Mouse (Mus musculus): ENCODE measurements around the gene Ccl25. TPM values are rescaled to one million over a fixed set of nuclear protein-coding genes. Genes with fewer than 3 reads are reported as not detected.
"Not testable (repeated sequence)": the region's sequence is repeated elsewhere in the genome, so short reads cannot be mapped to it uniquely, and the experiment has no call there.

The Ccl25 gene
- polyA plus RNA-seq, 1 experiment from 2014 or later = 24.4 TPM

DNA sequence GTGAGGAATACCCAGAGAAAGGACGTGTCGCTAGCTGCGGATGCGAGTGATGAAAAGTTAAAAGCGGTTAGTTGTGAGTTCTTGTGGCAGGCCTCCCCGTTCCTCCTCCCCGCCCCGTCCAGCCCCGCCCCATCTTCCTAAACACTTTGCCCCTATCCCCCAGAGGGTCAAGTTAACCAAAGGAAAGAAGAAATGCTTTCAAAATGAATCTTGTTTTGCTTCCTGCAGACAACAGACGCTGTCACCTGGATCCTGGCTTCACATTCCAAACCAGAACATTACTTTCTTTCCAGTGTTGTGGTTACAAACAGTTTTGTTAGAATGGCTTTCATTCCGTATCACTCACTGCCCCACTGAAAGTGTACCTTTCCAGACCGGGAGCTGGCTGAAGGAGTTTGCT lies 23.3 kb downstream of the Ccl25 start:
- H3K27ac ChIP-seq (replicated peaks) = no peak overlapping the region
- H3K4me3 ChIP-seq = peak overlapping the region; percentile 25; the same call in 1 of the 2 replicates
- no peaks in the 10 kb centered on the region for H3K9me3 ChIP-seq
- no peaks in the 10 kb centered on the region for H3K27me3 ChIP-seq (replicated peaks; ENCODE audit: low read depth, poor library complexity, severe bottlenecking)
- H3K36me3 ChIP-seq (replicated peaks) = no peaks in the 10 kb centered on the region
- WGBS = 31% methylated on average over 12 of the region's 12 CpGs
- H3K4me1 ChIP-seq = peaks cover 5% of the 10 kb centered on the region
- DNase-seq (ENCODE audit: low spot score) = no peak

DNA sequence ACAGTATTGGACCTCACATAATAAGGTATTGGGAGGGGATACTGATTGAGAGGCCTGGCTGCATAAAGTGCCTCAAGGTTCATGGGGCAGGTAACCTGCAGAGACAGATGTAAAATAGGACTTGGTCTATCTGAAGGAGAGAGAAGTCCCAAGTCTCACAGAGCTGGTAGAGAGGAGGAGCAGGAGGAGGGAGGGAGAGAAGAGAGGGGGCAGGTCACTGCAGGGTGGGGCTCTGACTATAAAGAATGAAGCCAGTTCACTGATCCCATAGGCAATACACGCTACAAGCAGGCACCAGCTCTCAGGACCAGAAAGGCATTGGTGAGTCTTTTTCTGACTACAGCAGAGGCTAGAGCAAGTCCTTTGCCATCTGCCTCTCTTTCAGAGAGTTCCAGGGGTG lies 24.3 kb downstream of the Ccl25 start:
- Histone ChIP-seq H3K9me3 (no peaks in the 10 kb centered on the region), H3K36me3 (replicated peaks) (no peaks in the 10 kb centered on the region), H3K27ac (replicated peaks) (no peak overlapping the region), H3K4me3 (no peak overlapping the region), H3K4me1 (peaks cover 5% of the 10 kb centered on the region), H3K27me3 (replicated peaks; ENCODE audit: low read depth, poor library complexity, severe bottlenecking) (no peaks in the 10 kb centered on the region)
- no peak for DNase-seq (ENCODE audit: low spot score)
- WGBS = 73% methylated on average over 1 of the region's 1 CpGs

DNA sequence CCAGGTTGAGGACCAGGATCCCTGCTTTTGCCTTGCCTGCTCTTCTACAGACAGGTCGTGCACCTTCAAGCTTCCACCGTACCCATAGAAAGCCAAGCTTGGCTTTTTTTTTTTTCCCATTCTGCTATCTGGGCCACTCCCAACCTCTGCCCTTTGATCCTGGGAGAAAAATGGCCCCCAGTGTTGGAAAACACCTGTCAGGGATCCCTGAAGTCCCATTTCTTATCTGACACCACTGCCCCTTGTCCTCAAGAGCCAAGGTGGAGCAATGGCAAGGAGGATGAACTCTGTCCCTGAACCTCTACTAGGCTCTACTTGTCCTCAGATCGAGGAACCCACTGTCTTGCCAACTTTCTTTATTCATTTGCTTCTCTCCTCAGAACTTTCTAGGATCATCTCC lies 25.6 kb downstream of the Ccl25 start:
- Histone ChIP-seq H3K27me3 (replicated peaks; ENCODE audit: low read depth, poor library complexity, severe bottlenecking) (no peaks in the 10 kb centered on the region), H3K27ac (replicated peaks) (no peak overlapping the region), H3K4me1 (peaks cover 5% of the 10 kb centered on the region), H3K9me3 (no peaks in the 10 kb centered on the region), H3K36me3 (replicated peaks) (no peaks in the 10 kb centered on the region), H3K4me3 (no peak overlapping the region)
- 88% methylated on average over 3 of the region's 3 CpGs for WGBS
- no peak for DNase-seq (ENCODE audit: low spot score)

DNA sequence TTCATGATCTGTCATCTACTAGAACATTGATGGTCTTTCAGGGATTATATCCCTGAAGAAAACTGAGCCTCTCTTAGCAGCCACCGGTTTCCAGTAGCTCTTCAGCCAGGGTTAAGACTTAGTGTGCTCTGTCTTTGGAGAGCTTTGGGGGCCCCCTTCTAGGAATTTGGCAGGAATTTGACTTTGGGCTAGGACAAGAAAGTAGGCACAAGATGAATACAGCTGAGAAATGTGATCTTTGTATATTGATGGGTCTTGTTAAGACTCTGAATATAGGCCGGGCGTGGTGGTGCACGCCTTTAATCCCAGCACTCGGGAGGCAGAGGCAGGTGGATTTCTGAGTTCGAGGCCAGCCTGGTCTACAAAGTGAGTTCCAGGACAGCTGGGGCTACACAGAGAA lies 27.6 kb downstream of the Ccl25 start:
- not testable (repeated sequence) for H3K4me1 ChIP-seq
- WGBS = 91% methylated on average over 6 of the region's 6 CpGs

DNA sequence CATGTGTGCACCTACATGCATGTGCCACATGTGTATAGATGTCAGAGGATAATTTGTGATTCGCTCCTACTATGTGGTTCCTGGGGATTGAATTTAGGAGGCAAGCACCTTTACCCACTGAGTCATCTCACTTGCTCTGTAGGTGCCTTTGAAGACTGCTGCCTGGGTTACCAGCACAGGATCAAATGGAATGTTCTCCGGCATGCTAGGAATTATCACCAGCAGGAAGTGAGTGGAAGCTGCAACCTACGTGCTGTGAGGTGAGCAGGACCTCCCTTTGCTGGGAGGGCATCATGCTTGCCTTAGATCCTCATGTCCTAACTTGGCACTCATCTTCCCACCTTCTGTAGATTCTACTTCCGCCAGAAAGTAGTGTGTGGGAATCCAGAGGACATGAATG lies 28.7 kb downstream of the Ccl25 start:
- no peak for DNase-seq (ENCODE audit: low spot score)
- H3K27me3 ChIP-seq (replicated peaks; ENCODE audit: low read depth, poor library complexity, severe bottlenecking) = no peaks in the 10 kb centered on the region
- 83% methylated on average over 4 of the region's 4 CpGs for WGBS
- no peaks in the 10 kb centered on the region for H3K36me3 ChIP-seq (replicated peaks)
- no peak overlapping the region for H3K4me3 ChIP-seq
- H3K4me1 ChIP-seq = no peaks in the 10 kb centered on the region
- no peaks in the 10 kb centered on the region for H3K9me3 ChIP-seq
- no peak overlapping the region for H3K27ac ChIP-seq (replicated peaks)

More for the DNA sequence above, 27.6 kb downstream of the Ccl25 start:
- H3K9me3 ChIP-seq; H3K4me3 ChIP-seq; H3K27me3 ChIP-seq (replicated peaks; ENCODE audit: low read depth, poor library complexity, severe bottlenecking); H3K27ac ChIP-seq (replicated peaks); DNase-seq (ENCODE audit: low spot score); H3K36me3 ChIP-seq (replicated peaks): not testable (repeated sequence)

DNA sequence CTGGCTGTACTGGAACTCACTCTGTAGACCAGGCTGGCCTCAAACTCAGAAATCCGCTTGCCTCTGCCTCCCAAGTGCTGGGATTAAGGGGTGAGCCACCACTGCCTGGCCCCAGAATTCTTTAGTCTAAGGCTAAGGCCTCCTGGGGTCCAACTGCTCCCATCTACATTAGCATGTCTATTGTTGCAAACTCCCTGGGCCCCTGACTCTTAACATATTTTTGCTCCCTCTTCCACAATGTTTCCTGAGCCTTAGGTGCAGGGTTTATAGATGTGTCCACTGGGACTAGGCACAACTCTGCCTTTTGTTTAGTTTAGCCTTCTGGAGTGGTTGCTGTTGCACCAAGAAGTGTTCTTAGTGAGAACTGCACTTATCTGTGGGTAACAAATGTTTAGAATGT lies 29.5 kb downstream of the Ccl25 start:
- DNase-seq (ENCODE audit: low spot score) = no peak
- no peaks in the 10 kb centered on the region for H3K36me3 ChIP-seq (replicated peaks)
- H3K4me1 ChIP-seq = no peaks in the 10 kb centered on the region
- no peak overlapping the region for H3K27ac ChIP-seq (replicated peaks)
- H3K27me3 ChIP-seq (replicated peaks; ENCODE audit: low read depth, poor library complexity, severe bottlenecking) = no peaks in the 10 kb centered on the region
- H3K9me3 ChIP-seq = no peaks in the 10 kb centered on the region
- H3K4me3 ChIP-seq = no peak overlapping the region
- WGBS = 71% methylated on average over 1 of the region's 1 CpGs

DNA sequence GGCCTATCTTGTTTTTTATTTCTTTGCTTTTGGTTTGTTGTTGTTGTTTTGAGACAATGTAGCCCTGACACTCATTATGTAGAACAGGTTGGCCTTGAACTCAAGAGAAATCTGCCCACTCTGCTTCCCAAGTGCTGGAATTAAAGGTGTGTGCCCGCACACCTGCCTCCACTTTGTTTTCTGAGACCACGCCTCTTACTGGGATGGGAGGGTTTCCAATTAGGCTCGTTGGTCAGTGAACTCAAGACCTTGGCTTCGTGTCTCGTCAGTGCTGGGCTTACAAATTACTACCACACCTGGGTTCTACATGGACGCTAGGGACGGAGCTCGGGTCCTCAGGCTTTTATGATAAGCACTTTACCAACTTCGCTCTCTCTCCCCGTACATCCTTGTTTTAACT lies 30.4 kb downstream of the Ccl25 start:
- H3K9me3 ChIP-seq = no peaks in the 10 kb centered on the region
- H3K27ac ChIP-seq (replicated peaks) = no peak overlapping the region
- 86% methylated on average over 10 of the region's 10 CpGs for WGBS
- H3K4me1 ChIP-seq = no peaks in the 10 kb centered on the region
- no peaks in the 10 kb centered on the region for H3K36me3 ChIP-seq (replicated peaks)
- no peaks in the 10 kb centered on the region for H3K27me3 ChIP-seq (replicated peaks; ENCODE audit: low read depth, poor library complexity, severe bottlenecking)
- DNase-seq (ENCODE audit: low spot score) = no peak
- no peak overlapping the region for H3K4me3 ChIP-seq

DNA sequence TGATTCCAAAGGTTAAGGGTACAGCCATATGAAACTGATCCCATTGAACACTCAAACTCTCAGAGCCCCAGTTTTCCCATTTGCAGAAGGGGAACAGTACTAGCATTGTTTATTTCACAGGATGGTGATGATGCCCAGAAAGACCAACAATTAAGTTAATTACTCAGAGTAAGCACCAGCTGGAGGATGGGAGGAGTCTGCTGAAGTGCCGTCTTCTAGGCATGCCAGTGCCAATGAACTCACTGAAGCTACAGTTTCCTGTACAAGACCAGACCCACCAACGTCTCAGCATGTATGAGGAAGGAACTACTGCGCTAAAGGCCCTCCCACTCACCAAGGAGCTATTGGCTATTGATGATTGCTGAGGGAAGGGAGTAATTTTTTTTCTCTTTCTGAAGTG lies 34.4 kb downstream of the Ccl25 start:
- WGBS = 62% methylated on average over 3 of the region's 3 CpGs
- Histone ChIP-seq H3K27me3 (replicated peaks; ENCODE audit: low read depth, poor library complexity, severe bottlenecking) (no peaks in the 10 kb centered on the region), H3K27ac (replicated peaks) (no peak overlapping the region), H3K4me1 (no peaks in the 10 kb centered on the region), H3K36me3 (replicated peaks) (no peaks in the 10 kb centered on the region), H3K4me3 (no peak overlapping the region), H3K9me3 (no peaks in the 10 kb centered on the region)
- no peak for DNase-seq (ENCODE audit: low spot score)

DNA sequence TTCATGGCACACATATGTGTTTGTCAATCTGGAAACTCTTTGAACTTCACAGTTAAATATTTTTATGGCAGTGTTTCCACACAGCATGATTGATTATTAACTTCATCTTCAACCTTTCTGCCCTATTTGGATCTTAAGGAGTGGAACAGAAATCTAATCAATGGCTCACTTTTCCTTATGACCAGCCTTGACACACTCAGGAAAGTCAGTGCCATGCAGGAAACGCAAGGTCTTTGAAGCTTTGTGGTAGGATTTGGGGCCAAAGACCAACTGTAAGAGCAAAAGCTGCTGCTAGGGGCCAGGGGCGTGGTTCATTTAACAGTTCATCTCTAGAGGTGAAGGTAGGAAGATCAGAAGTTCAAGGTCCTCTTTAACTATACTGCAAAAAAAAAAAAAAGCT lies 35.9 kb downstream of the Ccl25 start:
- Histone ChIP-seq H3K27ac (replicated peaks) (no peak overlapping the region), H3K4me3 (no peak overlapping the region), H3K27me3 (replicated peaks; ENCODE audit: low read depth, poor library complexity, severe bottlenecking) (no peaks in the 10 kb centered on the region), H3K36me3 (replicated peaks) (no peaks in the 10 kb centered on the region), H3K4me1 (no peaks in the 10 kb centered on the region), H3K9me3 (no peaks in the 10 kb centered on the region)
- WGBS = 84% methylated on average over 2 of the region's 2 CpGs
- DNase-seq (ENCODE audit: low spot score) = no peak

DNA sequence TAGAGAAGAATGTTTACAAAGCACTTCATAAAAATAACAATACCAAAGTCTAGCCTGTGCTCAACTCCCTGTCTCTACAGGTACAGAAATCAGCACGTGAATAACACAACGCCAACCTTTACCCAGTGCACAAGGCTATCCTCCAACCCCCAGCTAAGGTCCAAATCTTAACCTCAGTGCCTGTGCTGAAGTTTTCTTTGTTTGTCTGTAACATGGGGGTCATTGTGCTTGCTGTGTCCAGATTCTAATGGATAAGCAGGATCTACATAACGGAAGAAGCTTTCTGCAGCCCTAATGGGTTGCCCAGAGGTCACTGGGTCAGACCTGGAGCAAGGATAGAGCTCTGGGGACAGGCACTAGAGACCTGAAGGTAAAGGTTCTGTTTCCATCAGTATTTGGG lies 41.2 kb downstream of the Ccl25 start:
- Histone ChIP-seq H3K9me3 (no peaks in the 10 kb centered on the region; the same call in 1 of the 2 replicates), H3K27me3 (replicated peaks; ENCODE audit: low read depth, poor library complexity, severe bottlenecking) (no peaks in the 10 kb centered on the region), H3K27ac (replicated peaks) (no peak overlapping the region), H3K4me3 (no peak overlapping the region), H3K36me3 (replicated peaks) (no peaks in the 10 kb centered on the region), H3K4me1 (no peaks in the 10 kb centered on the region)
- whole genome bisulfite sequencing = 89% methylated on average over 3 of the region's 3 CpGs
- no peak for DNase-seq (ENCODE audit: low spot score)

DNA sequence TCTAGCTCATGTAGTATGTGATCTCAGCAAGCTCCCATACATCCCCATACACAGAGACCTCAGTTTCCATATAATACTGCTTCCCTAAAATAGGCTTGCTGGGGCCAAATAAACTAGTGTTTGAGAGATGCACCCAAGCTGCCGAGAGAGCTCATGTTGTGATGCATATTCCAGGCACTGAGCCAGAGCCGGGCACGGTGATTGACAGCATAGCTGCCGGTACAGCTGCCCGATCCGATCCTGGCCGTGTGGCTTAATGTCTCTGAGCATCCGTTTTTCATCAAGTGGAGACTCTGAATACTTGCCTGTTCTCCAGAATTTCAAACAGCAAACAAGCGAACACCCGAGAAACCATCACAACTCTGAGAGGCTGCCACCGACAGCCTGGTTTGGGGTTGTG lies 42.8 kb downstream of the Ccl25 start:
- DNase-seq (ENCODE audit: low spot score) = no peak
- no peak overlapping the region for H3K4me3 ChIP-seq
- no peak overlapping the region for H3K27ac ChIP-seq (replicated peaks)
- H3K9me3 ChIP-seq = no peaks in the 10 kb centered on the region; the same call in 1 of the 2 replicates
- no peaks in the 10 kb centered on the region for H3K27me3 ChIP-seq (replicated peaks; ENCODE audit: low read depth, poor library complexity, severe bottlenecking)
- no peaks in the 10 kb centered on the region for H3K4me1 ChIP-seq
- H3K36me3 ChIP-seq (replicated peaks) = no peaks in the 10 kb centered on the region
- 84% methylated on average over 11 of the region's 11 CpGs for WGBS

DNA sequence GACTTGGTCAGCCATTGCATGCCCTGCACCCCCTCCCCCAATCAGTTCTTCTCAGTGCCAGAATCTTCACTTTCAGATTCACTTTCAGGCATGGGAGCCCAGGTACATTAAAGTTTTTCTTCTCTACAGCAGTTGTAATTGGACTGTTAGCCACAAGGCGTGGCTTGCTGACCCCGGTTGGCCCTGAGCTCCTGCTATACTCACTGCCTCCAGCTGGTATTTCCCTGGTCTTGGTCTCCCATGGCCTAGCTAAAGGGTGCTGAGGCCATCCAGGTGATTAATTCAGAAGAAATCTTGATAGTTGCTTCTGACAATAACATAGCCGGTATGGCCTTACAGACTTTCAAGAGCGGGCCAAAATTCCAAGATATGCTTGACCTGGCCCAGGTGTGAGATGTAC lies 43.5 kb downstream of the Ccl25 start:
- Histone ChIP-seq H3K9me3 (no peaks in the 10 kb centered on the region; the same call in 1 of the 2 replicates), H3K27ac (replicated peaks) (no peak overlapping the region), H3K36me3 (replicated peaks) (no peaks in the 10 kb centered on the region), H3K4me1 (no peaks in the 10 kb centered on the region), H3K27me3 (replicated peaks; ENCODE audit: low read depth, poor library complexity, severe bottlenecking) (no peaks in the 10 kb centered on the region), H3K4me3 (no peak overlapping the region)
- 88% methylated on average over 4 of the region's 4 CpGs for WGBS
- DNase-seq (ENCODE audit: low spot score) = no peak

DNA sequence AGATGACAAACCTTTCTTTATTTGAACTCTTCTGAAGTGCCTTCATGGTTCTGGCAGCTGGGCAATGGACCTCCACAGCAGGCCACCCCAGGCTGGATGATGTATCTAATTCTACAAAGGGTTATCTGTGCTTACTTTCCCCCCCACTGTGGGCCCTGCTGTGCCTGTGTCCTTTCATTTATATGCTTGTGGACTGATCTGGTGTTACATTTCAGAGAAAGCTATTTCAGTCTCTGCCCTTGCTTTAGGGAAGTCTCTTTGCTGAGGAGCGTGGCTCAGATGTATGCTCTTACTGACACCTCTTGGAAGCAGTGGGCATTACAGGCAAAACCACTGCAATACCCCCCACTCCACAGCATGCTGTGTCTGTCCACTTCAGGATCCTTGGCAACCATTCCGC lies 45.1 kb downstream of the Ccl25 start:
- DNase-seq (ENCODE audit: low spot score) = peak; percentile 54
- H3K4me1 ChIP-seq = no peaks in the 10 kb centered on the region
- 23% methylated on average over 2 of the region's 2 CpGs for WGBS
- H3K27me3 ChIP-seq (replicated peaks; ENCODE audit: low read depth, poor library complexity, severe bottlenecking) = no peaks in the 10 kb centered on the region
- H3K27ac ChIP-seq (replicated peaks) = no peak overlapping the region
- H3K36me3 ChIP-seq (replicated peaks) = no peaks in the 10 kb centered on the region
- H3K9me3 ChIP-seq = no peaks in the 10 kb centered on the region; the same call in 1 of the 2 replicates
- no peak overlapping the region for H3K4me3 ChIP-seq

DNA sequence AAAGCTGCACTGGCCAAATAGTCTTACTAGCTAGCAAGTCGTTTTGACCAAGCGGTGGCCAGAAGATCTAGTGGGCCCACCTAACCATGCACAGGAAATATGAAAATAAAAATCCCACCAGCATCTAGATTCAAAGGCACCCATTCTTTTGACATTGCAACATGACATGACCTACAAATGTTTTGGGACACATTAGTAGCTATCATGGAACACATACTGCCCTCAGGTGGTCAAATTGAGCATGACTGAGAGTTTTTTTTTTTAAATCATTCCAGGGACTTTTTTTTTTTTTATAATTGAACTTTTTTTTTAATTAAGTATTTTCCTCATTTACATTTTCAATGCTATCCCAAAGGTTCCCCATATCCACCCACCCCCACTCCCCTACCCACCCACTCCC lies 47.6 kb downstream of the Ccl25 start:
- H3K36me3 ChIP-seq (replicated peaks) = no peaks in the 10 kb centered on the region
- H3K4me1 ChIP-seq = no peaks in the 10 kb centered on the region
- H3K4me3 ChIP-seq = no peak overlapping the region
- no peaks in the 10 kb centered on the region; the same call in 1 of the 2 replicates for H3K9me3 ChIP-seq
- DNase-seq (ENCODE audit: low spot score) = no peak
- H3K27me3 ChIP-seq (replicated peaks; ENCODE audit: low read depth, poor library complexity, severe bottlenecking) = no peaks in the 10 kb centered on the region
- WGBS = 74% methylated on average over 2 of the region's 2 CpGs
- no peak overlapping the region for H3K27ac ChIP-seq (replicated peaks)
